Mouse (Mus musculus) activated CD4-positive, CD25-positive, alpha-beta regulatory T cell, adult 4 months (primary cell): ENCODE measurements around the gene Dnajb9. TPM values are rescaled to one million over a fixed set of nuclear protein-coding genes. Genes with fewer than 3 reads are reported as not detected.

Source experiments
- polyA plus RNA-seq, 2 experiments: library from polyadenylated mRNA; unstranded; fragments of 100-300 nt; shearing (Covaris generic); gene quantifications; one replicate each; pipeline ENCODE4 v1.2.1; 2017

Gene Dnajb9
- polyA plus RNA-seq, 2 experiments from 2014 or later: 8.7 to 9.0 TPM

Other genes with a start within 250 kb of the Dnajb9 start
- 10 to 100 TPM; 23.4 to 25.4 TPM for gene Pnpla8, start 11.0 kb upstream of the Dnajb9 start, polyA plus RNA-seq
- gene Nrcam, start 118.6 kb upstream of the Dnajb9 start, polyA plus RNA-seq: under 1 TPM in 1 of 2 experiments, not detected in 1; 0.42 TPM